Mouse (Mus musculus): ENCODE data around the gene Gm4756. TPM values are rescaled to one million over a fixed set of nuclear protein-coding genes. Genes with fewer than 3 reads are reported as not detected.
"Not testable (repeated sequence)": the region's sequence is repeated elsewhere in the genome, so short reads cannot be mapped to it uniquely, and the experiment has no call there.

Gm4756 gene
- polyA plus RNA-seq (2015; fragmentation: Nextera tagmentation; extraction: Ambion mirVana): not detected in 2 replicates

- Histone ChIP-seq H3K36me3 (ENCODE audit: control insufficient read depth, insufficient read depth) (peaks cover 26% of the 10 kb centered on the region), H3K4me3 (ENCODE audit: low read length) (no peak within 1 kb of the TSS), H3K9me3 (replicated peaks; ENCODE audit: control insufficient read depth, low read length) (no peaks in the 10 kb centered on the region), H3K27me3 (ENCODE audit: control insufficient read depth, insufficient read depth, low read length) (no peaks in the 10 kb centered on the region), H3K27ac (ENCODE audit: low read length) (no peak within 1 kb of the TSS), H3K4me1 (ENCODE audit: control insufficient read depth, insufficient read depth, low read length) (no peaks in the 10 kb centered on the region), H3K4me2 (ENCODE audit: low read depth, low read length) (no peak within 1 kb of the TSS), H3K9ac (ENCODE audit: low read length) (no peak within 1 kb of the TSS)
- 82% methylated on average over 11 of the region's 11 CpGs for WGBS
- ATAC-seq (replicated peaks; ENCODE audit: extremely low read depth, insufficient read depth, low FRiP score): no peak
Observed at GRCm38 (mm10) chr12:72649611-72650330, at the start of gene Gm4756. Gm4756 (minus strand) TSS chr12:72649661.

GRCm38 (mm10) chr12:72694901-72695463 lies 45.5 kb upstream of the Gm4756 start:
- H3K4me2 ChIP-seq (ENCODE audit: low read depth, low read length): peak overlapping the region; percentile 46
- no peak overlapping the region for H3K9ac ChIP-seq (ENCODE audit: low read length)
- H3K36me3 ChIP-seq (ENCODE audit: control insufficient read depth, insufficient read depth): no peaks in the 10 kb centered on the region
- H3K27ac ChIP-seq (ENCODE audit: low read length): no peak overlapping the region
- no peaks in the 10 kb centered on the region for H3K9me3 ChIP-seq (replicated peaks; ENCODE audit: control insufficient read depth, low read length)
- WGBS: 17% methylated on average over 9 of the region's 9 CpGs
- peaks cover 8% of the 10 kb centered on the region for H3K4me1 ChIP-seq (ENCODE audit: control insufficient read depth, insufficient read depth, low read length)
- ATAC-seq (replicated peaks; ENCODE audit: extremely low read depth, insufficient read depth, low FRiP score): no peak
- no peaks in the 10 kb centered on the region; the same call in 1 of the 2 replicates for H3K27me3 ChIP-seq (ENCODE audit: control insufficient read depth, insufficient read depth, low read length)
- 0 out of 2 replicates have a peak overlapping the region, but pooled peaks have one; percentile 8 for H3K4me3 ChIP-seq (ENCODE audit: low read length)

GRCm38 (mm10) chr12:72694438-72694837 lies 45.0 kb upstream of the Gm4756 start:
- ATAC-seq (replicated peaks; ENCODE audit: extremely low read depth, insufficient read depth, low FRiP score): no peak
- H3K36me3 ChIP-seq (ENCODE audit: control insufficient read depth, insufficient read depth): no peaks in the 10 kb centered on the region
- no peaks in the 10 kb centered on the region; the same call in 1 of the 2 replicates for H3K27me3 ChIP-seq (ENCODE audit: control insufficient read depth, insufficient read depth, low read length)
- H3K4me1 ChIP-seq (ENCODE audit: control insufficient read depth, insufficient read depth, low read length): peaks cover 8% of the 10 kb centered on the region
- peak overlapping the region; percentile 55 for H3K4me2 ChIP-seq (ENCODE audit: low read depth, low read length)
- peak overlapping the region; percentile 22; the same call in 1 of the 2 replicates for H3K4me3 ChIP-seq (ENCODE audit: low read length)
- WGBS: 57% methylated on average over 12 of the region's 12 CpGs
- no peaks in the 10 kb centered on the region for H3K9me3 ChIP-seq (replicated peaks; ENCODE audit: control insufficient read depth, low read length)
- H3K9ac ChIP-seq (ENCODE audit: low read length): no peak overlapping the region
- H3K27ac ChIP-seq (ENCODE audit: low read length): no peak overlapping the region

- H3K9me3 ChIP-seq (replicated peaks; ENCODE audit: control insufficient read depth, low read length): no peaks in the 10 kb centered on the region
- H3K9ac ChIP-seq (ENCODE audit: low read length): no peak overlapping the region
- H3K4me2 ChIP-seq (ENCODE audit: low read depth, low read length): peak overlapping the region; percentile 55
- no peak overlapping the region for H3K27ac ChIP-seq (ENCODE audit: low read length)
- H3K27me3 ChIP-seq (ENCODE audit: control insufficient read depth, insufficient read depth, low read length): no peaks in the 10 kb centered on the region; the same call in 1 of the 2 replicates
- peaks cover 8% of the 10 kb centered on the region for H3K4me1 ChIP-seq (ENCODE audit: control insufficient read depth, insufficient read depth, low read length)
- no peak for ATAC-seq (replicated peaks; ENCODE audit: extremely low read depth, insufficient read depth, low FRiP score)
- no peaks in the 10 kb centered on the region for H3K36me3 ChIP-seq (ENCODE audit: control insufficient read depth, insufficient read depth)
- peak overlapping the region; percentile 22; the same call in 1 of the 2 replicates for H3K4me3 ChIP-seq (ENCODE audit: low read length)
- WGBS: 39% methylated on average over 6 of the region's 6 CpGs
Observed at GRCm38 (mm10) chr12:72693895-72694294, 44.4 kb upstream of the Gm4756 start.

- not testable (repeated sequence) for H3K4me3 ChIP-seq (ENCODE audit: low read length); H3K27ac ChIP-seq (ENCODE audit: low read length); H3K9ac ChIP-seq (ENCODE audit: low read length); H3K4me2 ChIP-seq (ENCODE audit: low read depth, low read length); H3K27me3 ChIP-seq (ENCODE audit: control insufficient read depth, insufficient read depth, low read length); H3K9me3 ChIP-seq (replicated peaks; ENCODE audit: control insufficient read depth, low read length); ATAC-seq (replicated peaks; ENCODE audit: extremely low read depth, insufficient read depth, low FRiP score); H3K36me3 ChIP-seq (ENCODE audit: control insufficient read depth, insufficient read depth); H3K4me1 ChIP-seq (ENCODE audit: control insufficient read depth, insufficient read depth, low read length)
- 29% methylated on average over 2 of the region's 2 CpGs for WGBS
Observed at GRCm38 (mm10) chr12:72688281-72688680, 38.8 kb upstream of the Gm4756 start.

- not testable (repeated sequence) for H3K36me3 ChIP-seq (ENCODE audit: control insufficient read depth, insufficient read depth); H3K9ac ChIP-seq (ENCODE audit: low read length); H3K27me3 ChIP-seq (ENCODE audit: control insufficient read depth, insufficient read depth, low read length); H3K4me2 ChIP-seq (ENCODE audit: low read depth, low read length); H3K9me3 ChIP-seq (replicated peaks; ENCODE audit: control insufficient read depth, low read length); H3K4me3 ChIP-seq (ENCODE audit: low read length); ATAC-seq (replicated peaks; ENCODE audit: extremely low read depth, insufficient read depth, low FRiP score); H3K4me1 ChIP-seq (ENCODE audit: control insufficient read depth, insufficient read depth, low read length); H3K27ac ChIP-seq (ENCODE audit: low read length)
- 55% methylated on average over 6 of the region's 6 CpGs for WGBS
Observed at GRCm38 (mm10) chr12:72687741-72688140, 38.3 kb upstream of the Gm4756 start.

GRCm38 (mm10) chr12:72686566-72686965 lies 37.1 kb upstream of the Gm4756 start:
- not testable (repeated sequence) for H3K36me3 ChIP-seq (ENCODE audit: control insufficient read depth, insufficient read depth); ATAC-seq (replicated peaks; ENCODE audit: extremely low read depth, insufficient read depth, low FRiP score); H3K4me3 ChIP-seq (ENCODE audit: low read length); H3K9me3 ChIP-seq (replicated peaks; ENCODE audit: control insufficient read depth, low read length); H3K9ac ChIP-seq (ENCODE audit: low read length); H3K27ac ChIP-seq (ENCODE audit: low read length); H3K27me3 ChIP-seq (ENCODE audit: control insufficient read depth, insufficient read depth, low read length); H3K4me2 ChIP-seq (ENCODE audit: low read depth, low read length)
- 81% methylated on average over 4 of the region's 4 CpGs for WGBS
- peaks cover 11% of the 10 kb centered on the region for H3K4me1 ChIP-seq (ENCODE audit: control insufficient read depth, insufficient read depth, low read length)

- H3K36me3 ChIP-seq (ENCODE audit: control insufficient read depth, insufficient read depth): no peaks in the 10 kb centered on the region
- no peak overlapping the region for H3K4me3 ChIP-seq (ENCODE audit: low read length)
- no peak for ATAC-seq (replicated peaks; ENCODE audit: extremely low read depth, insufficient read depth, low FRiP score)
- WGBS: 93% methylated on average over 3 of the region's 3 CpGs
- peaks cover 11% of the 10 kb centered on the region for H3K4me1 ChIP-seq (ENCODE audit: control insufficient read depth, insufficient read depth, low read length)
- no peak overlapping the region for H3K4me2 ChIP-seq (ENCODE audit: low read depth, low read length)
- no peak overlapping the region for H3K9ac ChIP-seq (ENCODE audit: low read length)
- H3K27me3 ChIP-seq (ENCODE audit: control insufficient read depth, insufficient read depth, low read length): no peaks in the 10 kb centered on the region
- H3K9me3 ChIP-seq (replicated peaks; ENCODE audit: control insufficient read depth, low read length): no peaks in the 10 kb centered on the region
- no peak overlapping the region for H3K27ac ChIP-seq (ENCODE audit: low read length)
Observed at GRCm38 (mm10) chr12:72683612-72684011, 34.2 kb upstream of the Gm4756 start.

- Histone ChIP-seq H3K4me3 (ENCODE audit: low read length) (no peak overlapping the region), H3K9ac (ENCODE audit: low read length) (no peak overlapping the region), H3K4me2 (ENCODE audit: low read depth, low read length) (no peak overlapping the region), H3K9me3 (replicated peaks; ENCODE audit: control insufficient read depth, low read length) (no peaks in the 10 kb centered on the region), H3K27ac (ENCODE audit: low read length) (peak overlapping the region; percentile 54), H3K4me1 (ENCODE audit: control insufficient read depth, insufficient read depth, low read length) (peaks cover 11% of the 10 kb centered on the region), H3K27me3 (ENCODE audit: control insufficient read depth, insufficient read depth, low read length) (no peaks in the 10 kb centered on the region), H3K36me3 (ENCODE audit: control insufficient read depth, insufficient read depth) (no peaks in the 10 kb centered on the region)
- WGBS: 32% methylated on average over 8 of the region's 8 CpGs
- no peak for ATAC-seq (replicated peaks; ENCODE audit: extremely low read depth, insufficient read depth, low FRiP score)
Observed at GRCm38 (mm10) chr12:72682511-72683282, 33.2 kb upstream of the Gm4756 start.
